Mouse (Mus musculus): ENCODE data around the gene Klf15.

DNA sequence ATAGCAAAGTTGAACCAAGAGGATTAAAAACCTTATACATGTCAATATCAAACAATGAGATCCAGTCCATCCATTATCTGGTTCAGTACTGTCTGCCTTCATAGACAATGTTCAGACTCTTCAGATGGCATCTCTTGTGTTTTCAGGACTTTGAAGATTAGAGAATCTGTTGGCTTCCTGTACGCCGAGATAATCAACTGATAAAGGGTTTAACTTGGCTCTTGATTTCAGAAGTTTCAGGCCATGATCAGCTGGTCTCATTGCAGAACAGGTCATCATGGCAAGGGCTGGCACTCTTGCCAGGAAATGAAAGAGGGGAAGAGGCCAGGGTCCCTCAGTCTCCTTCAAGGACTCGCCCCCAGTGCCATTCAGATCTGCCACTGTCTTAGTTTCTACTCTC lies 27.2 kb downstream of the Klf15 start:
- no peak for TF ChIP-seq CTCF (conservative IDR thresholded peaks at IDR 0.05; ENCODE audit: insufficient read depth, insufficient read length, low read depth, low read length)
- no peak for TF ChIP-seq POLR2A (IDR thresholded peaks at IDR 0.05; ENCODE audit: low read depth, low read length)

Data from kidney, adult 2 months (tissue).